Mouse (Mus musculus) fat pad, adult 2 months (tissue): Measurements from ENCODE around the gene Cntnap1.
"Not testable (repeated sequence)": the region's sequence is repeated elsewhere in the genome, so short reads cannot be mapped to it uniquely, and the experiment has no call there.

Experiments
- DNase-seq: peaks from one replicate; pipeline ENCODE4 v3.0.0-alpha.2; 2011; ENCODE audit warnings: low read depth, low spot score; ENCODE audit errors: extremely low read depth

Cntnap1 gene

DNA sequence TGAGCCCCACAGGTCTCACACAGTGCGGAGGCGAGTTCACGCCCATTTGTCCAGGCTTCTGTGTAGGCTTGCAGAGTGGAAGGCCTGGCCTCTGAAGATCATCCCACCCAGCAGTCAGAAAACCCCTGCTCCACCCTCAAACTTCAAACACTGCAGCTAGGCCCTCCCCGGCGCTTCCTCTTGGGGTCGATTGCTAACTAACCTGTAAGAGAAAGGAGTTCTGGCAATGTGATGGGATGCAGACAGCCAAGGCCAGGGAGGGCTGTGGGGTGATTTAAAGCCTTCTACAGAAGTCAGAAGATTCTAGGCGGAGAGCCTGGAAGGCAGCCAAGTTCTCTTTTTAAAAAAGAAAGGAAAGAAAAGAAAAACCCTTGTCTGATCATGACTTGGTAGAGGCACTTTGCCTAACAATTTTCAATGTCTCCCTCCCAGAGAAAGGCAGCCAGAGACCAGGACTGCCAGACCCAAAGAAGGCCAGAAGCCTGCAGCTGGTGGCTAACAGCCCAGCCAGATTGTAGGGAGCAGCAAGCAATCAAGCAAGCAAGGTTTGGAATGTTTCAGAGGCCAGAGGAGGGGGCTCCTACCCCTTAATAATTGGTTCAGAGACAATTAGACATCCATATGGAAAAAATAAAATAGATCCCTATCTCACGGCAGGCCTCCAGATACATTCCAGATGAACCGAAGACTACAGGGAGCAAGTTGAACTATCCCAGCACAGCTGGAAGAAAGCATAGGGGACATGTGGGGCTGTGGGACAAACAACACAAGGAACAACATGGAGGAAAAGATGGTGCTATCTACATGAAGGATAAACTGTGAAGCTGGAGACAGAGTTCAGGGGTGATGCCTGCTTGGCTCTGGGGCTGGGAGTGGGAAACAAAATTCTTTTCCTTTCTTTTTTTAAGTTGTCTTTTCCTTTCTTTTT, 20.9 kb upstream of the Cntnap1 start:
- no peak for DNase-seq

GRCm38 (mm10) chr11:101151063-101151462, 19.3 kb upstream of the Cntnap1 start:
- DNase-seq, result no peak

GRCm38 (mm10) chr11:101152825-101153224, 17.5 kb upstream of the Cntnap1 start:
- no peak for DNase-seq

DNA sequence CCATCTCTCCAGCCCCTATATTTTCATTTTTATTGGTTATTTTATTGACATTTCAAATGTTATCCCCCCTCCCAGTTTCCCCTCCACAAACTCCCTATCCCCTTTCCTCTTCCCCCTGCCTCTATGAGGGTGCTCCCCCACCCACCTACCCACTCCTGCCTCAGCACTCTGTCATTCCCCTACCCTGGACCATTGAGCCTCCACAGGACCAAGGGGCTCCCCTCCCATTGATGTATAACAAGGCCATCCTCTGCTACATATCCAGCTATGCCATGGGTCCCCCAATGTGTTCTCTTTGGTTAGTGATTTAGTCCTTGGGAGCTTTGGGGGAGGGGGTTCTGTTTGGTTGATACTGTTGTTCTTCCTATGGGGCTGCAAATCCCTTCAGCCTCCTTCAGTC, 15.7 kb upstream of the Cntnap1 start:
- DNase-seq, result no peak

GRCm38 (mm10) chr11:101155151-101155550, 15.2 kb upstream of the Cntnap1 start:
- DNase-seq, result no peak

DNA sequence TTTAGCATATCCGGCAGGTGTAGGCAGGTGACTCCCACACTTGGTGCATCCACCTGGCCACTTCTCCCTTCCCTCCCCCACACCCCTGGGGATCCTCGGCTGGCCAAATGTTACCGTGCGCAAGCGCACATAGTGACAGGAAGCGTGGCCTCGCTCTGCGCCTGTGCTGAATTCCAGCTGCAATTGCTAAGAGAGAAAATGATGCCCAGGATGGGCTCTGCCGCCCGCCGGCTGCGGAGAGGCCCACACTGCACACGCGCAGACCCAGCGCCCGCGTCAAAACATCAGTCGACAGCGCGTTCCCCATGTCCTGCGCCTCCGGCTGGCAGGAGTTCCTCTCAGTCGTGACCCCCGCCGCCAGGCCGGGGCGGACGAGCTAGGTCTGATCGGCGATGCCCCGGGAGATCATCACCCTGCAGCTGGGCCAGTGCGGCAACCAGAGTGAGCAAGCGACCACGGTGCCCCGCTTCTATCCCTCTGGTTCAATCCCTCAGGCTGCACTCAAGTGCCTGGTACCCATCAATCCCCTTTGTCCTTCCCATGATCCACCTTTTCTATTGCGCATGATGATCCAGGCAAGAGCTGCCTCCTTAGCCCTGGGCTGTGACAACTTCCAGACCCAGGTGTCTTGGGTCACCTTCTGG, 14.5 kb upstream of the Cntnap1 start, which contains the start of gene Tubg2:
TSS of gene Tubg2 (plus strand) at position 180 of the 644 bp plus-strand sequence.
- no peak for DNase-seq

- DNase-seq, result not testable (repeated sequence)
Observed at GRCm38 (mm10) chr11:101160151-101160550, 10.2 kb upstream of the Cntnap1 start.

- DNase-seq, result not testable (repeated sequence)
Observed at GRCm38 (mm10) chr11:101160981-101161505, 9.3 kb upstream of the Cntnap1 start.

GRCm38 (mm10) chr11:101161551-101161950, 8.8 kb upstream of the Cntnap1 start:
- DNase-seq, result no peak

DNA sequence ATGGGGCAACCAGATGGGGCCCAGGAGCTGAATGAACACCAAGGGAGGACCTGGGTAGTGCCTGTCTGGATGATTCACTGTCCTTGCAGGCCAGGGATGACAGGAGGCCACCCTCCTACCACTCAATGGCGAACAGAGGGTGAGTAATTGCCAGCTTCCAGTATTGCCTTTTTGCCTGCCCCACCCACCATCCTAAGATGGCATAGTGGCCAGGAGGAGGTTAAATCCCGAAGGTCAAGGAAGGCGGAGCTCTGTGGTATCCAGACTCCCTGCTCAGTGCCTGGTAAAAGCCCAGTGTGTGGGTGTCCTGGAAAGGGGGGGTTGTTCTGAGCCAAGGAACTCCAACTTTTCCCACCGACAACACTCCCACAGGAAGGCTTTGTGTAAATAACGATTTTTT, 8.0 kb upstream of the Cntnap1 start:
- DNase-seq, result no peak

DNA sequence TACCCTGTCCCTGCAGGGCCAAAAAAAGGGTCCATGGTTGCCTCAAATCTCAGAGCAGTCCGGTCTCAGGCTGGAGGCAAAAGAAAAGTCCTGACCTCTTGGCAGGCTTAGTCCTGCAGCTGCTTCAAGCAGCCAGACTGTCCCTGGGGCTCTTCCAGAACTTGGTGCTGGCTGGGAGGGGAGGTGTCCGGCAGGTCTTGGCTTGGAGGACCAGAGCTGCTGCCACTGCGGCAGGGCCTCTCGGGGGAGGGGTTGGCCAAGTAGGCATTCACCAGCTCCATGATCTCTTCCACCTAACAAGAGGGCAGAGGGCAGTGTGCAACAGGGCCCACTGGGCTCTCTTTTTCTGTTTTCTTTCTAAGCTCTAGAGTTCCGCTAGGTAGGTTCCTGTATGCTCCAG, 7.6 kb upstream of the Cntnap1 start:
- no peak for DNase-seq

- no peak for DNase-seq
Observed at GRCm38 (mm10) chr11:101163476-101164350, 6.6 kb upstream of the Cntnap1 start.

DNA sequence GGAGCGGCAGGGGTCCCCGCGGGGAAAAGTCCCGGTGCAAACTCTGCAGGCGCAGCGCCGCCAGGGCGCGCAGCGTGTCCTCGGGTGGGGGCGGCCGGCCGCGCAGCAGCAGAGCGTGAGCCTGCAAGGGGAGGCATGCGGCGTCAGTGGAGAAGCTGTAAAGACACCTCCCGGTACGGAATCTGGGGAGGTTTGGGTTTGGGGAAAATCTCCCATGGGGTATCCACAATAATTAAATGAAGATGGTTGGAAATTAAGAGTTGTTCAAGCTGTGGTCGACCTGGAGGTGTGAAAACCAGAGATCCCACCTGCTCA, 6.0 kb upstream of the Cntnap1 start:
- DNase-seq, result no peak

- DNase-seq, result peak; percentile 90
Observed at GRCm38 (mm10) chr11:101164677-101165580, 5.4 kb upstream of the Cntnap1 start.

- DNase-seq, result no peak
Observed at GRCm38 (mm10) chr11:101166357-101166756, 4.0 kb upstream of the Cntnap1 start.

GRCm38 (mm10) chr11:101167211-101167962, 2.9 kb upstream of the Cntnap1 start:
- DNase-seq, result no peak

- no peak for DNase-seq
Observed at GRCm38 (mm10) chr11:101167963-101168300, 2.4 kb upstream of the Cntnap1 start.

GRCm38 (mm10) chr11:101168301-101168980, 1.9 kb upstream of the Cntnap1 start:
- DNase-seq, result no peak
